Mouse (Mus musculus) T-helper 17 cell (primary cell): ENCODE data around the gene Icam2.
"Not testable (repeated sequence)": the region's sequence is repeated elsewhere in the genome, so short reads cannot be mapped to it uniquely, and the experiment has no call there.

Source experiments
- in situ Hi-C, 2 experiments: fragments of 300-600 bp; cut with MboI, MseI; formaldehyde crosslinking; loops; 1 replicate in 1 of 2; 2 replicates in 1 of 2; pipeline ENCODE4 v1.15.1; 2025; ENCODE audit warnings: high pct_unique_total_duplicates in 2 of 2

Icam2 gene

GRCm38 (mm10) chr11:106351253-106351652 is 36.6 kb downstream of the Icam2 start:
- in situ Hi-C loops = no loop called here

GRCm38 (mm10) chr11:106350853-106351252 is 37.0 kb downstream of the Icam2 start:
- in situ Hi-C loops = no loop called here

- in situ Hi-C loops = no loop called here
These were observed 38.1 kb downstream of the Icam2 start for GRCm38 (mm10) chr11:106349772-106350171.

- in situ Hi-C loops = loop anchor here in 1 of 2 experiments (5.0 kb wide), 1 partner anchor 1102 kb away; no protein-coding TSS in a partner anchor
These were observed 43.0 kb downstream of the Icam2 start for GRCm38 (mm10) chr11:106344910-106345309.

GRCm38 (mm10) chr11:106340990-106341520 is 46.8 kb downstream of the Icam2 start:
- in situ Hi-C loops = loop anchor here in 1 of 2 experiments (5.0 kb wide), 1 partner anchor 1106 kb away; no protein-coding TSS in a partner anchor

GRCm38 (mm10) chr11:106339323-106339722 is 48.6 kb downstream of the Icam2 start:
- in situ Hi-C loops = not testable (repeated sequence)

GRCm38 (mm10) chr11:106338870-106339269 is 49.0 kb downstream of the Icam2 start:
- in situ Hi-C loops = no loop called here

GRCm38 (mm10) chr11:106338029-106338428 is 49.8 kb downstream of the Icam2 start:
- in situ Hi-C loops = no loop called here

- in situ Hi-C loops = no loop called here
These were observed 53.8 kb downstream of the Icam2 start for GRCm38 (mm10) chr11:106334066-106334465.

- in situ Hi-C loops = no loop called here
These were observed 55.4 kb downstream of the Icam2 start for GRCm38 (mm10) chr11:106332458-106332857.

GRCm38 (mm10) chr11:106329682-106330081 is 58.2 kb downstream of the Icam2 start:
- in situ Hi-C loops = loop anchor here (10.0 kb wide), 2 partner anchors 55 to 385 kb away; partner anchors contain the start of gene Icam2 (in 1 of the 2)

- in situ Hi-C loops = loop anchor here (10.0 kb wide), 2 partner anchors 56 to 384 kb away; partner anchors contain the start of gene Icam2 (in 1 of the 2)
These were observed 58.7 kb downstream of the Icam2 start for GRCm38 (mm10) chr11:106329128-106329527.

- in situ Hi-C loops = loop anchor here (10.0 kb wide), 2 partner anchors 56 to 384 kb away; partner anchors contain the start of gene Icam2 (in 1 of the 2)
These were observed 59.4 kb downstream of the Icam2 start for GRCm38 (mm10) chr11:106328521-106328920.
